Mouse (Mus musculus): Measurements from ENCODE around the gene Oas1d. TPM values are rescaled to one million over a fixed set of nuclear protein-coding genes. Genes with fewer than 3 reads are reported as not detected.
"Not testable (repeated sequence)": the region's sequence is repeated elsewhere in the genome, so short reads cannot be mapped to it uniquely, and the experiment has no call there.

Oas1d gene
- not detected in 2 replicates for polyA plus RNA-seq (2015; fragmentation: Nextera tagmentation; extraction: Ambion mirVana)

DNA sequence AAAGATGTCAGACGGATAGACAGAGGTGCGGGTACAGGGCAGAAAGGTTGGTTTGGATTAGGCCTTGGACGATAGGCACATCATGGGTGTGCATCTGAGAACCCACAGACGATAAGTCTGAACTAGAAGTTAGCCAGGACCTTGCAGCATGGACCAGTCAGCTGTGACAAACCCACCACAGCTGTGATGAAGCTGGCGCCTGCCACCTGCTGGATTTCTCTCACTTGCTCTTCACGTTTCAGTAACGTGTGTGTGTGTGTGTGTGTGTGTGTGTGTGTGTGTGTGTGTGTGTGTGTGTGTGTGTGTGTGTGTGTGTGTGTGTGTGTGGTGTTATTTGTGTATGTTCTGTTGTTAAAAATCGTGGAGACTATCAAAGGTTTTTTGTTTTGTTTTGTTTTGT lies at the start of gene Oas1d:
Oas1d (plus strand) TSS at position 333 of the 400 bp plus-strand sequence.
- not testable (repeated sequence) for ATAC-seq (ENCODE audit: low FRiP score); H3K4me2 ChIP-seq; H3K27ac ChIP-seq; H3K4me1 ChIP-seq (replicated peaks); H3K9me3 ChIP-seq; H3K27me3 ChIP-seq; H3K9ac ChIP-seq; H3K4me3 ChIP-seq; H3K36me3 ChIP-seq
- WGBS: 49% methylated on average over 8 of the region's 8 CpGs

DNA sequence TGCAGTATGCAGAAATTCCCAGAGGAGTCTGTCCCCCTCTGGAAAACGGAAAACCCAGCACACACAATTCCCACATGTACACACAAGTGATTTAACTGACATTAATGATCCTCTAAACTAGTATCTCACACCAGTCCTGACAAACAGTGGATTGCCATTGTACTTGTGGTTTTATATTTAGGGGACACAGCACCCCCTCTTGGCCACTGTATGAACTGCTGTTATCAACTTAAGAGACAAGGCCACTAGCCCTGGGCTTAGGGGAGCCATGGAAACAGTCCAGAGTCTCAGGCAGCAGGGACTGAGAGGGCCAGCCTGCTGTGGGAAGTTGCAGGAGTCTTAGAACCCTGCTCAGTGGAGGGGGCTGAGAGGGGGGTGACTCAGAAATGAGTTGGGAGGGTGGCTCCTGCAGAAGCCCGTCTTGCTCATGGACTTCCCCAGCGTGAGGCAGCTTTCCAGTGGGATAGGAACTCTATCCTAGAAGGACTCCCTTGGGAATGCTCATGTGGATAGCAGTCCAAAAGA lies 48.9 kb upstream of the Oas1d start:
- Histone ChIP-seq H3K36me3 (no peaks in the 10 kb centered on the region), H3K27me3 (0 out of 2 replicates have a peak, but pooled peaks cover 2% of the 10 kb centered on the region), H3K9ac (no peak overlapping the region), H3K27ac (no peak overlapping the region), H3K4me2 (no peak overlapping the region), H3K4me1 (replicated peaks) (no peaks in the 10 kb centered on the region), H3K9me3 (no peaks in the 10 kb centered on the region), H3K4me3 (no peak overlapping the region)
- ATAC-seq (ENCODE audit: low FRiP score): no peak
- 67% methylated on average over 3 of the region's 3 CpGs for WGBS

DNA sequence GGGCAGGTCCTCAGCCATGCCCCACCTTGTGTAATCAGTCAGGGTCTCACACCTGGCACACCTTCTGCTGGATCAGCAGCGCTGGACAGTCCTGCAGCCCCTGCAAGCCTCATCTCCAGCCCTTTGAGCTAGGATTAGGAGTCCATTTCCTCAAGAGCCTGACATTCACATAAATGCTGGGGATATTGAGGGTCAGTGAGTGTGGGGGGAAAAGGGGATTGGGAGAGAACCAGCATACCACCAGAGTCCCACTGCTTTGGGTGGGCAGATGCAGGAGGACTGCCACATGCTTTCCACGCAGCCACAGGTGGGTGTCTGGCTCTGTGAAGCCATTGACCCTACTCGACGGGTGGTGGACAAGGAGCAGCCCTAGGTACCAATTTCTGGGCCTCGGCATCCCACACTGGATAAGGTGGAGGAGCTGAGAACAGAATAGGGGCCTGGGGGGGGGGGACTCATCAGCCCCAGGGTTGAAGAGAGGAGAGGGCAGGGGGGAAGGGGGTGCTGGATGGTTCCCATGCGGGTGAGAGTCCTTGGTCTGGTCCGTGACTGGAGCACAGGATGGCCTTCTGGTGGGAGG lies 44.8 kb upstream of the Oas1d start:
- 0 out of 2 replicates have a peak, but pooled peaks cover 2% of the 10 kb centered on the region for H3K27me3 ChIP-seq
- no peak overlapping the region for H3K27ac ChIP-seq
- no peaks in the 10 kb centered on the region for H3K36me3 ChIP-seq
- WGBS: 89% methylated on average over 7 of the region's 7 CpGs
- no peak for ATAC-seq (ENCODE audit: low FRiP score)
- H3K9ac ChIP-seq: no peak overlapping the region
- no peak overlapping the region for H3K4me2 ChIP-seq
- no peak overlapping the region for H3K4me3 ChIP-seq
- no peaks in the 10 kb centered on the region for H3K9me3 ChIP-seq
- H3K4me1 ChIP-seq (replicated peaks): no peaks in the 10 kb centered on the region

DNA sequence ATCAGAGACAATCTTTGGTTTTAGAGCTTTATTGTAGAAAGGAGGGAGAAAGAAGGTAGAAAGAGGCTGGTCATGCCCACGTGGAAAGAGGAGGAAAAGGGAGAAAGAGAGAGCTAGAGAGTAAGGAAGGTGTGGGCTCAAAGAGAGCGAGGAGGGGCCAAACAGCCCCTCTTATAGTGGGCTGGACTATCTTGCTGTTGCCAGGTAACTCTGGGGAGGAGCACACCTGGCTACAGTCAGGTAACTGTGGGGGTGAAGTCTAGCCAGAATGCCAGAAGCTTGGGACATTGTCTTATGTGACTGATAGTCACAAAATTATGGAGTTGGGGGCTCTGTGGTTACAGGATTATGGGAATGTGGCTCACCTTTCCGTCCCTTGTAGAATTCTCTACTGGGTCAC lies 44.3 kb upstream of the Oas1d start:
- WGBS: 67% methylated on average over 3 of the region's 3 CpGs
- Histone ChIP-seq H3K4me2 (no peak overlapping the region), H3K9me3 (no peaks in the 10 kb centered on the region), H3K4me3 (no peak overlapping the region), H3K4me1 (replicated peaks) (no peaks in the 10 kb centered on the region), H3K27me3 (0 out of 2 replicates have a peak, but pooled peaks cover 2% of the 10 kb centered on the region), H3K9ac (no peak overlapping the region), H3K36me3 (no peaks in the 10 kb centered on the region), H3K27ac (no peak overlapping the region)
- no peak for ATAC-seq (ENCODE audit: low FRiP score)

DNA sequence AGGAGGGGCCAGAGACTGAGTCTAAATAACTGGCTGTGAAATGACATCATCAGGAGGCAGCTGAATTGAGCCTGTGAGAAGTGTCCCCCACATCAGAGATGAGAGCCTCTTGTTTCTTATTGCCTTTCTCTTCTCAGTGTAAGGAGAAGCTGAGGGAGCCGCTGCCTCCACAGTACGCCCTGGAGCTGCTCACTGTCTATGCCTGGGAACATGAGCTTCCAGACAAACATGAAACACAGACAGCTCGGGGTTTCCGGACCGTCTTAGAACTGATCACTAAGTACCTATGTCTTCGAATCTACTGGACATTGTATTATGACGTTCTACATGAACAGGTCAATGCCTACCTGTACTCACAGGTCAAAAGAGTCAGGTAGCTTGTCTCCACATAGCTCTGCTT lies 43.6 kb upstream of the Oas1d start:
- no peak overlapping the region for H3K4me2 ChIP-seq
- ATAC-seq (ENCODE audit: low FRiP score): no peak
- WGBS: 91% methylated on average over 7 of the region's 7 CpGs

DNA sequence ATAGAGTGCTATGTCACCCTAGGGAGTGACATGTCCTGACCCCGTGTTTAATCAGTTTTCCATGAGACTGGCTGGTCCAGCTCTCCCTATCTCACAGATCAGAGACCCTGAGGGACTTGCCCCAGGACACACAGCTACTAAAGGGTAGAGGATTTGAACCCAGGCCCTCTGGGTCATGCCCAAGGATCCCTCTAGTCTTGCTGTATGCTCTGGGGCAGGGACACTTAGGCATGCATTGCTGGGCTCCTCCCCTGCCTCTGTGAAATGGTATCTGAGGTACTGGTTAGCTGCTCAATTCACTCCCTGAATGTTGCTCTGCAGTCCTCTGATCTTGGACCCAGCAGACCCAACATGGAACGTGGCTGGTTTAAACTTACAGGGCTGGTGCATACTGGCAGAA lies 42.9 kb upstream of the Oas1d start:
- Histone ChIP-seq H3K27me3 (0 out of 2 replicates have a peak, but pooled peaks cover 2% of the 10 kb centered on the region), H3K9ac (no peak overlapping the region), H3K36me3 (no peaks in the 10 kb centered on the region), H3K27ac (no peak overlapping the region), H3K9me3 (no peaks in the 10 kb centered on the region), H3K4me2 (no peak overlapping the region), H3K4me1 (replicated peaks) (no peaks in the 10 kb centered on the region), H3K4me3 (no peak overlapping the region)
- ATAC-seq (ENCODE audit: low FRiP score): no peak
- WGBS: 56% methylated on average over 2 of the region's 2 CpGs

More for the DNA sequence above, 43.6 kb upstream of the Oas1d start:
- Histone ChIP-seq H3K4me1 (replicated peaks) (no peaks in the 10 kb centered on the region), H3K4me3 (no peak overlapping the region), H3K36me3 (no peaks in the 10 kb centered on the region), H3K27me3 (0 out of 2 replicates have a peak, but pooled peaks cover 2% of the 10 kb centered on the region), H3K27ac (no peak overlapping the region), H3K9ac (no peak overlapping the region), H3K9me3 (no peaks in the 10 kb centered on the region)

DNA sequence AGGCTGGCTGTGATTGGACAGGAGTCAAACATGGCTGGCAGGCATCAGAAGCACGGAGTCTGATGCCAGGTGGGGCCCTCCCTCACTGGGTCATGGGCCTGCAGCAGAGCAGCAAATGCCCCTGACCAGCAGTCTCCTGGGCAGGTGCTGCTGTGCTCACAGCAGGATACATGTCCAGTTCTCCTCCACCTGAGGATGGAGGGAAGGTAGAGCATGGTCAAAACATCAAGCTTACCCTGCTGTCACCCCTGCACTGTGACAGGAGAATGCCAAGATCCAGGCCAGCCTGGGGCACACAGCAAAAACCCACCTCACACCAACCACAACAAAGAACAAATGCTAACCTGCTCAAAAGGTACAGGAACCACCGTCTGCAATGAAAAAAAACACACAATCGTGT lies 37.5 kb upstream of the Oas1d start:
- not testable (repeated sequence) for H3K4me1 ChIP-seq (replicated peaks); H3K4me3 ChIP-seq; H3K4me2 ChIP-seq; H3K9ac ChIP-seq; H3K27ac ChIP-seq; ATAC-seq (ENCODE audit: low FRiP score); H3K27me3 ChIP-seq; H3K36me3 ChIP-seq
- 82% methylated on average over 2 of the region's 3 CpGs for WGBS
- peaks cover 10% of the 10 kb centered on the region for H3K9me3 ChIP-seq

DNA sequence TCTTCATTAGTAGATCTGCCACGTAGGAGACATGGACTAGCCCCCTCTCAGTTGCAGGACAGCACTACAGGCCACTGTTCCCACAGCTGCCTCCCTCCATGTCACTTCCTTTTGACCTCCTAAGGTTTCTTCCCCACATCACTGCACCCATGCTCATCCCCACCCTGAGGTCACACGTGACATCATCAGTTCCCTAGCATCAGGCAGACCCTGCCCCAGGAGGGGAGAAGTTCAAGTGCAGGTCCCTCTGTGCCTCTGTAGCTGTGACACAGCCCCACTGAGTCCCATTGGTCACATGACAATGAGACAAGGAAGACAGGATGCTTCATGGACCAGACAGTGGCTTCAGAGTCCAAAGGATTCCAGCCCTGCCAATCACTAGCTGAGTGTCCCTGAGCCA lies 36.9 kb upstream of the Oas1d start:
- H3K9ac ChIP-seq; H3K27me3 ChIP-seq; H3K4me3 ChIP-seq; H3K27ac ChIP-seq; H3K4me1 ChIP-seq (replicated peaks); H3K36me3 ChIP-seq; H3K4me2 ChIP-seq; ATAC-seq (ENCODE audit: low FRiP score): not testable (repeated sequence)
- 86% methylated on average over 2 of the region's 2 CpGs for WGBS
- H3K9me3 ChIP-seq: peaks cover 10% of the 10 kb centered on the region

DNA sequence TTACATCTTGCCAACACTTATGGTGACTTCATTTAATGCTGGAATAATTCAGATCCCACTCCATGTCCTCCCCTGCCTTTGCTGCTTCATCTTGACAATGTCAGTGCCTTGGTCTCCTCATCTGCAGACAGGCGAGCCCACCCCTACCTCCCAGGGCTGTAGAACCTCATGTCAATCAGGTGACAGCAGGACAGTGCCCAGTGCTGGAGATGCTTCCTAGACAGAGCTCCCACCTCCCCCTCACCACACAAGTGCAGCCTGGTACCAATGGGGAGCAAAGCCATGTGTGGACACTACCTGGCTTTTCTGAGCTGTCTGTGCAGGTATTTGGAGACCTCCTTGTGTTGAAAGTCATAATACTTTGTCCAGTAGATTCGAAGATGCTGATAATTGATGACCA lies 35.5 kb upstream of the Oas1d start:
- ATAC-seq (ENCODE audit: low FRiP score); H3K4me2 ChIP-seq; H3K9ac ChIP-seq; H3K27me3 ChIP-seq; H3K27ac ChIP-seq; H3K4me3 ChIP-seq; H3K36me3 ChIP-seq; H3K4me1 ChIP-seq (replicated peaks): not testable (repeated sequence)
- H3K9me3 ChIP-seq: peaks cover 10% of the 10 kb centered on the region
- 64% methylated on average over 2 of the region's 2 CpGs for WGBS

DNA sequence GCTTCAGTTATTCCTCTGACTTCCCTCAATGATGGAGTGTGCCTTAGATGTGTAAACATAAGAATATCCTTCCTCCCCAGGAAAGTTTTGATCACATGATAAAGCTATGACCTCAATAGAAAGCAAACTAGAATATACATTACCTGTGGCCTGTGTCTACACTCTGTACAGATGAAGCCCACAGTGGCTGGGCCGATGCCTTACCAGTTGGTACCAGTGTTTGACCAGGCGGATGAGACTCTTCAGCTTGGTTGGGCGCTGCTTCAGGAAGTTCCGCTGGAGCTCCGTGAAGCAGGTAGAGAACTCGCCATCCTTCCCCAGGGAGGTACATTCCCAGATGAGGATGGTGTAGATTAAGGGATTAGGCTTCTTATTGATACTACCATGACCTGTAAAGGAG lies 32.7 kb upstream of the Oas1d start:
- H3K9me3 ChIP-seq: peaks cover 10% of the 10 kb centered on the region
- H3K9ac ChIP-seq; H3K27me3 ChIP-seq; H3K27ac ChIP-seq; H3K36me3 ChIP-seq; ATAC-seq (ENCODE audit: low FRiP score); H3K4me1 ChIP-seq (replicated peaks); H3K4me3 ChIP-seq; H3K4me2 ChIP-seq: not testable (repeated sequence)
- WGBS: 92% methylated on average over 6 of the region's 6 CpGs

DNA sequence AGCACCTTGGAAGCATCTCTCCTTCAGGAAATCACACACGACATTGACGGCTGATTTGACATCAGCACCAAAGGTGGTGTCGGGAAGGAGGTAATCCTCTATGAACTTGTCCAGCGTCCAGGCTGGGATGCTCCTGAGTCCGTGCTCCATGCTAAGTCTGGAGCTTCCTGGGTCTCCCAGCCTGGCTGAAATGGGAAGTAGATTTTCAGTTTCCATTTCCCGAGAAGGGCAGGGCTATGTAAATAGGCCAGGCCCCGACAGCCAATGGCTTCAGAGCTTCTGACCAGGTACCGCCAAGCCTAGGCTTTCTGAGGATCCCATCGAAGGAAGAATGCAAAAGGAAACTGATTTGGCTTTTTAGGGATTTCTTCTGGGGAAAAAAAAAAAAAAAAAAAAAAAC lies 26.9 kb upstream of the Oas1d start, which contains the start of gene Oas1g:
Oas1g (minus strand) TSS at position 201 of the 400 bp plus-strand sequence.
- not testable (repeated sequence) for ATAC-seq (ENCODE audit: low FRiP score)

DNA sequence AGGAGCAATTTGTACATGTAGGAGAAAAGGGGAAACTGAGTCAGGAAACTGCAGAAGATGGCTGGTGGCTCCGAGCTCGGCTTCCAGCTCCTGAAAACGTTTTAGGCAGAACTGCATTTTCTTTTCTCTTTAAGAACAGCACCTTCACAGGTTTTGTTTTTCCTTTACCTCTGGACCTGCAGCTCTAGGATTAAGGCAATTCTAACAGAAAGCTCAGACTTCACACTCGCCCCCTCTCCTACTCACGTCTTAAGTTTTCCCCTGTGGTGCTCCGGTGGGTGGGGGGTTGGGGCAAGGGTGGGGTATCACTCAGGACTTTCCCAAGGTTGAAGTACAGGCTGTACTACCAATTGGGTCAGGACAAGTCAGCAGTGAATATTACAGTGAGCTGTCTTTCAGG lies 26.5 kb upstream of the Oas1d start:
- Histone ChIP-seq H3K36me3 (no peaks in the 10 kb centered on the region), H3K27me3 (no peaks in the 10 kb centered on the region), H3K27ac (no peak overlapping the region), H3K4me1 (replicated peaks) (no peaks in the 10 kb centered on the region), H3K4me2 (no peak overlapping the region), H3K9ac (no peak overlapping the region), H3K9me3 (no peaks in the 10 kb centered on the region), H3K4me3 (no peak overlapping the region)
- ATAC-seq (ENCODE audit: low FRiP score): no peak
- WGBS: 64% methylated on average over 6 of the region's 6 CpGs

More for the DNA sequence above, 26.9 kb upstream of the Oas1d start, which contains the start of gene Oas1g:
- not testable (repeated sequence) for H3K4me3 ChIP-seq; H3K9me3 ChIP-seq; H3K36me3 ChIP-seq; H3K27ac ChIP-seq; H3K27me3 ChIP-seq; H3K4me1 ChIP-seq (replicated peaks); H3K4me2 ChIP-seq; H3K9ac ChIP-seq
- 27% methylated on average over 6 of the region's 9 CpGs for WGBS

DNA sequence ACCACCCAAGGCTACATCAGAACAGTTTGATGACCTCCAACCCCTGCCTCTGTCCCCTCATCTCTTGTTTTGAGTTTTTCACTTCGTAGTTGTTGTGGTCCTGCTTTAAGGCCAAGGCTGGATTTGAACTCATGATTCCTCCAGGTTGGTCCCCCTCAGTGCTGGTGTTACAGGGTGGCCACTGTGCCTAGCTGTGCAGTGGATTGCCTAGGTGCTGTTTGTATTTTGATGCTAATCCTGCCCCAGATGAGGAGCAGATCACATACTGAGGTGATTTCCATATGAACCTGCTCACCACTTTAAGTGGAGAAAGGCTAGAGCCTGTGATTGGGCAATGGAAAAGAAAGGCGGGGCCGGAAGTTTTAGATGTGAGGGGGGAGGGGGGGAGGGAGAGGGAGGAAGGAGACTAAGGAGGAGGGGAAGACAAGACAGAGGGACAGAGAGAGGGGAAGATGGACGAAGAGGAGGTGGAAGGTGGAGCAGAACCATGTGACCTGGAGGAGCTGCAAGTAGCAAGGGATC lies 26.0 kb upstream of the Oas1d start:
- H3K9ac ChIP-seq; ATAC-seq (ENCODE audit: low FRiP score); H3K9me3 ChIP-seq; H3K27me3 ChIP-seq; H3K36me3 ChIP-seq; H3K4me3 ChIP-seq; H3K4me1 ChIP-seq (replicated peaks); H3K4me2 ChIP-seq; H3K27ac ChIP-seq: not testable (repeated sequence)
- 38% methylated on average over 4 of the region's 4 CpGs for WGBS

Data from hindbrain, embryonic 13.5 days (tissue).